9 mouse cellular contexts compared by ENCODE assay signal in the genomic region with DNA sequence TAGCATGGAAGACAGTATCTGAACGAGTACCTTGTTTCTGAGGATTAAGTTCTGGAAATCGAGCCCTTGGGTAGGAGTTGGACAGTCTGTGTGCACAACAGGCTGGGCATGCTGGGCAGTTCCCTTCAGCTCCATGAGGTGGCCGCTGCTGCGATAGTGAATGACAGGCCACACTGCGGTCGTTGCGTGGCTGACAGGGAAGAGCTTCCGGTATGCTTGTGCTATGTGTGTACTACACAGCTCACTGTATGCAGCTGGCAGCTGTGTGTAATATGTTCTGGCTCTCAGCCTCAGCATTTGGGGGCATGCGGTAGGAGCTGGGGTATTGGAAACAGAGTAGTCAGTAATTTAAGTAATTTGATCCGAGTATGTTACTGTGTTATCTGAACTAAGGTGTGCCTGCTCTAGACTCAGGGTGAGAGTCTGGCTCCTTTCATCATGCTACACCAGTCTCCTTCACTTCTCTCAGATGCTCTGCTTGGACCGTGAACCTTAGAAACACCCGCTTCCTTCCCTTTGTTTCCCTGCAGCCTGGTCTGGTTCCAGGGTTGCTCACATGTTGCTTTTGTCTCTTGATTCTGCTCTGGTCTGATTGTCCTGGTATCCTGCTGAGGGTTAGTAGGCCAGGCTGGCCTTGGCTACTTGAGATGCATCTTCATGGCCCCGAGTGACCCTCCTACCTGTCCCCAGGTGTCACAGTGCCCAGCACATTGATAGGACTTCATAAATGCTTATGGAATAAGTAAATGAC. TPM values are rescaled to one million over a fixed set of nuclear protein-coding genes. Genes with fewer than 3 reads are reported as not detected.
A peak's percentile ranks its signal among the peaks of the same experiment; 100 is the strongest.
DNase-seq lines count a peak whose midpoint lies in the region; ATAC-seq and TF ChIP-seq lines count a peak whose summit lies in the region.
"Had no signal": no experiment of that assay in that cellular context is flagged by ENCODE, and none has a peak within 500 bp of the region (broad histone marks: within the 10 kb centered on the region; RNA-seq: fewer than 3 reads in every experiment).

No protein-coding gene starts in this region.

- peak overlapping the region; percentile 64 for H3K27ac ChIP-seq in gastrocnemius, adult 2 months
- H3K27ac ChIP-seq in liver, embryonic 13.5 days: 0 out of 2 replicates have a peak overlapping the region, but pooled peaks have one; percentile 61
- H3K27ac ChIP-seq: stomach, embryonic 15.5 days had no signal

- H3K4me3 ChIP-seq in gastrocnemius, adult 2 months: peak overlapping the region; percentile 50
- no peak overlapping the region for H3K4me3 ChIP-seq in liver, embryonic 13.5 days (replicated peaks)
- H3K4me3 ChIP-seq: stomach, embryonic 15.5 days had no signal

- peaks cover 43% of the 10 kb centered on the region for H3K4me1 ChIP-seq in liver, embryonic 13.5 days (replicated peaks)

- peak; percentile 31 for ATAC-seq in CD4-positive, CD25-positive, alpha-beta regulatory T cell, adult 4 months
- ATAC-seq in liver, embryonic 13.5 days (ENCODE audit: low read depth): peak; percentile 60; the same call in 1 of the 2 replicates

- H3K9ac ChIP-seq in liver, embryonic 13.5 days: peak overlapping the region; percentile 18; the same call in 1 of the 2 replicates
- H3K9ac ChIP-seq: stomach, embryonic 15.5 days had no signal

- TF ChIP-seq CTCF in gastrocnemius, adult 2 months (IDR thresholded peaks at IDR 0.05): peak; percentile 49

- peak; percentile 57 for DNase-seq in gastrocnemius, adult 2 months
- no peak for DNase-seq in gastrocnemius, adult 18-20 months (ENCODE audit: low spot score)
- DNase-seq in embryo, embryonic 9.5 days (ENCODE audit: extremely low spot score): peak; percentile 14
- DNase-seq in heart, postnatal 10 days: peak; percentile 60 to 62
- peak; percentile 9 for DNase-seq in liver, embryonic 13.5 days
- DNase-seq in natural killer cell, adult 2 months (ENCODE audit: low spot score in 2 of 2): peak; percentile 29 to 34
- DNase-seq in urinary bladder, adult 2 months (ENCODE audit: low spot score): no peak

- H3K36me3 ChIP-seq in liver, embryonic 13.5 days: 0 out of 2 replicates have a peak, but pooled peaks cover 5% of the 10 kb centered on the region
- H3K36me3 ChIP-seq: stomach, embryonic 15.5 days had no signal

- intact Hi-C loops in gastrocnemius, adult 2 months (cut with DNase I): loop anchor here (5.0 kb wide), 1 partner anchor 49 kb away; the partner anchor contains the start of gene Hivep1
- intact Hi-C loops in heart, postnatal 10 days (cut with DNase I): no loop called here

- no peaks in the 10 kb centered on the region for H3K27me3 ChIP-seq in liver, embryonic 13.5 days
- H3K27me3 ChIP-seq: stomach, embryonic 15.5 days had no signal

- H3K4me2 ChIP-seq in liver, embryonic 13.5 days: peak overlapping the region; percentile 26
- H3K4me2 ChIP-seq: stomach, embryonic 15.5 days had no signal

- WGBS in liver, embryonic 13.5 days (ENCODE audit: insufficient replicate concordance): 30% methylated on average over 13 of the region's 13 CpGs

- H3K9me3 ChIP-seq in liver, embryonic 13.5 days (replicated peaks): no peaks in the 10 kb centered on the region
- H3K9me3 ChIP-seq: stomach, embryonic 15.5 days had no signal

RNA-seq across cellular contexts. Expression of gene Hivep1, which starts 49.8 kb away (rescaled TPM):
- 10 to 100 TPM; 15.6 to 20.5 TPM for total RNA-seq in gastrocnemius, adult 2 months (2021)
- total RNA-seq in gastrocnemius, adult 18-20 months (2021): 10 to 100 TPM; 13.0 to 14.9 TPM
- polyA plus RNA-seq in CD4-positive, CD25-positive, alpha-beta regulatory T cell, adult 4 months (2017; shearing (Covaris generic)): 10 to 100 TPM; 13.5 to 14.0 TPM
- 10 to 100 TPM; 24.2 to 24.3 TPM for total RNA-seq in heart, postnatal 10 days (2021)
- 2.4 and 3.3 TPM in 2 replicates for polyA plus RNA-seq in liver, embryonic 13.5 days (2015; fragmentation: Nextera tagmentation; extraction: Ambion mirVana)
- 13.5 and 18.0 TPM in 2 replicates for polyA plus RNA-seq in urinary bladder, adult 2 months (2012; rRNA removed)

Comparison
In these comparisons a context has a peak if more than half of its experiments do, and no peak if none do; other contexts are left out.
1. DNase-seq: peak in gastrocnemius, adult 2 months (single experiment), embryo, embryonic 9.5 days (single experiment), heart, postnatal 10 days (2 of 2), liver, embryonic 13.5 days (single experiment) and natural killer cell, adult 2 months (2 of 2); none in gastrocnemius, adult 18-20 months (single experiment) and urinary bladder, adult 2 months (single experiment).